Mouse (Mus musculus): ENCODE results near the gene Gm3880.
"Not testable (repeated sequence)": the region's sequence is repeated elsewhere in the genome, so short reads cannot be mapped to it uniquely, and the experiment has no call there.

The Gm3880 gene

GRCm38 (mm10) chrX:102686872-102687271 is at the start of gene Gm3880:
Gene Gm3880 (minus strand): TSS chrX:102686972.
- not testable (repeated sequence) for DNase-seq (ENCODE audit: low read depth in 1 of 2, low spot score in 2 of 2)

GRCm38 (mm10) chrX:102724226-102724625 is 37.5 kb upstream of the Gm3880 start:
- not testable (repeated sequence) for DNase-seq (ENCODE audit: low read depth in 1 of 2, low spot score in 2 of 2)

- not testable (repeated sequence) for DNase-seq (ENCODE audit: low read depth in 1 of 2, low spot score in 2 of 2)
Measured at GRCm38 (mm10) chrX:102707535-102707934, 20.8 kb upstream of the Gm3880 start, which contains the start of the genes Gm9112 and Dmrtc1b. Gene Gm9112 (minus strand): TSS chrX:102707635. Gene Dmrtc1b (plus strand): TSS chrX:102707865.

GRCm38 (mm10) chrX:102700636-102701035 is 13.9 kb upstream of the Gm3880 start:
- not testable (repeated sequence) for DNase-seq (ENCODE audit: low read depth in 1 of 2, low spot score in 2 of 2)

GRCm38 (mm10) chrX:102689252-102689651 is 2.5 kb upstream of the Gm3880 start:
- DNase-seq (ENCODE audit: low read depth in 1 of 2, low spot score in 2 of 2): not testable (repeated sequence)

- not testable (repeated sequence) for DNase-seq (ENCODE audit: low read depth in 1 of 2, low spot score in 2 of 2)
Measured at GRCm38 (mm10) chrX:102684706-102685105, 2.1 kb downstream of the Gm3880 start.

- DNase-seq (ENCODE audit: low read depth in 1 of 2, low spot score in 2 of 2): no peak
Measured at GRCm38 (mm10) chrX:102666641-102667040, 20.1 kb downstream of the Gm3880 start.

GRCm38 (mm10) chrX:102660712-102661111 is 26.1 kb downstream of the Gm3880 start:
- no peak for DNase-seq (ENCODE audit: low read depth in 1 of 2, low spot score in 2 of 2)

- DNase-seq (ENCODE audit: low read depth in 1 of 2, low spot score in 2 of 2): no peak
Measured at GRCm38 (mm10) chrX:102645691-102646090, 41.1 kb downstream of the Gm3880 start.

GRCm38 (mm10) chrX:102645146-102645545 is 41.6 kb downstream of the Gm3880 start:
- DNase-seq (ENCODE audit: low read depth in 1 of 2, low spot score in 2 of 2): no peak

GRCm38 (mm10) chrX:102644573-102644951 is 42.2 kb downstream of the Gm3880 start:
- no peak for DNase-seq (ENCODE audit: low read depth in 1 of 2, low spot score in 2 of 2)

- DNase-seq (ENCODE audit: low read depth in 1 of 2, low spot score in 2 of 2): peak; percentile 8 to 32
Measured at GRCm38 (mm10) chrX:102643823-102644572, 42.8 kb downstream of the Gm3880 start, which contains the start of gene Phka1. Gene Phka1 (minus strand): TSS chrX:102644246.
